Mouse (Mus musculus) testis, adult 2 months (tissue): ENCODE measurements around the gene Pxk. TPM values are rescaled to one million over a fixed set of nuclear protein-coding genes. Genes with fewer than 3 reads are reported as not detected.

Experiments used
- H3K27ac ChIP-seq: fragments of 200-500 bp; 2 replicates; pipeline ENCODE4 v1.5.1; 2012; ENCODE audit warnings: low read depth, low read length; ENCODE audit not compliant: control insufficient read depth, insufficient read depth
- H3K27me3 ChIP-seq: fragments of 200-500 bp; 2 replicates; pipeline ENCODE4 v1.6.1; 2012; ENCODE audit warnings: mild to moderate bottlenecking, low read length, moderate library complexity; ENCODE audit not compliant: control insufficient read depth, insufficient read depth
- H3K36me3 ChIP-seq: fragments of 200-500 bp; 2 replicates; pipeline ENCODE4 v1.6.1; 2012; ENCODE audit warnings: mild to moderate bottlenecking, low read length; ENCODE audit not compliant: control insufficient read depth, insufficient read depth
- H3K4me1 ChIP-seq: fragments of 200-500 bp; 2 replicates; pipeline ENCODE4 v1.6.1; 2012; ENCODE audit warnings: low read length; ENCODE audit not compliant: control insufficient read depth, insufficient read depth
- H3K4me3 ChIP-seq: fragments of 200-500 bp; 2 replicates; pipeline ENCODE4 v1.5.1; 2012; ENCODE audit warnings: low read depth, mild to moderate bottlenecking, low read length, moderate library complexity, mixed read lengths; ENCODE audit not compliant: control insufficient read depth
- CTCF ChIP-seq: fragments of 200-500 bp; IDR thresholded peaks from 2 replicates; pipeline ENCODE4 v1.5.1; 2012; ENCODE audit warnings: low read depth, mild to moderate bottlenecking, inconsistent platforms, low read length, moderate library complexity; ENCODE audit not compliant: control insufficient read depth, insufficient read depth, insufficient replicate concordance
- POLR2A ChIP-seq: fragments of 200-500 bp; IDR thresholded peaks from 2 replicates; pipeline ENCODE4 v1.6.1; 2012; ENCODE audit warnings: low read depth, mild to moderate bottlenecking, inconsistent platforms, low read length, moderate library complexity; ENCODE audit not compliant: control insufficient read depth
- polyA plus RNA-seq: library from polyadenylated mRNA; depleted of rRNA; stranded (reverse); fragments of >200 nt; gene quantifications from 2 replicates; pipeline ENCODE4 v1.2.3, GENCODE M21; 2012

The Pxk gene
- polyA plus RNA-seq, 1 experiment: 44.0 TPM

DNA sequence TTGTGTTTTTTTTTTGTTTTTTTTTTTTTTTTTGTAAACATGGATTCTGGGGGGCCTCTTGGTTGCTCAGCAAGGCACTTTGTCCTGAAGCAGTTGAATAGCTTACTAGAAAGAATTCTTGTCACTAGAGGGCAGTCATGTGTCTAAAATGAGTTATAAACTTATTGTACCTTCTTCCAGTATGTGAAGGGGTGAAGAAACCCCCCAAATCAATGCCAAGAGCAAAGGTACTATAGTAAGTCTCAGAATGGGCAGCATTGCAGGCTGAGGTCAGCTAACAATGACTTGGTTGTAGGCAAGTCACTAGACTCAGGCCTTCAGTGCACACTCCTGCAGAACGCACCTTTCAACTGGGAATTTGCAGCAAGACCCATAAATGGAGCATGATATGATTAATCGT, 5.4 kb upstream of the Pxk start:
- TF ChIP-seq POLR2A (no peak), CTCF (no peak)
- no peak overlapping the region for H3K4me3 ChIP-seq
- H3K36me3 ChIP-seq: no peaks in the 10 kb centered on the region
- H3K27ac ChIP-seq: no peak overlapping the region
- no peaks in the 10 kb centered on the region for H3K27me3 ChIP-seq
- no peaks in the 10 kb centered on the region; the same call in 1 of the 2 replicates for H3K4me1 ChIP-seq

DNA sequence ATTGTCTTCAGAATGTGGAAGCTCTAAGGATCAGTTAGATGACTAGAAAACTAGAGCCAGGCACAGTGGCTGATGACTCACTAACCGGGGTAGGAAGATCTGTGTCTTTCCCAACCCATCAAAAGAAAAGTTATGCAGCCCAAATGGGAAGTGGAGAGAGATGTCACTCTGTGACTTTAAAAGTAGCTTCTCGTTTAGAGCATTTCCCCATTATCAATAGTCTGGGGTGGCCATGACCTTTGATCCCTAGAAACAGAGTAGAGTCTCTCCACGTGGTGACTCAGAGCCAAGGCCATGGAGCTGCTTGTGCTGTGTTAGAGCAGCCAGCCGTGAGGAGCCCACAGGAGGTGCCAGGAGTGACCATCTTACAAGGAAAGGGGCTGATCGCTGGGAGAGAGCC, 4.6 kb upstream of the Pxk start:
- H3K27ac ChIP-seq: no peak overlapping the region
- H3K36me3 ChIP-seq: no peaks in the 10 kb centered on the region
- no peak overlapping the region for H3K4me3 ChIP-seq
- peaks cover 2% of the 10 kb centered on the region for H3K4me1 ChIP-seq
- H3K27me3 ChIP-seq: no peaks in the 10 kb centered on the region
- TF ChIP-seq CTCF: no peak

DNA sequence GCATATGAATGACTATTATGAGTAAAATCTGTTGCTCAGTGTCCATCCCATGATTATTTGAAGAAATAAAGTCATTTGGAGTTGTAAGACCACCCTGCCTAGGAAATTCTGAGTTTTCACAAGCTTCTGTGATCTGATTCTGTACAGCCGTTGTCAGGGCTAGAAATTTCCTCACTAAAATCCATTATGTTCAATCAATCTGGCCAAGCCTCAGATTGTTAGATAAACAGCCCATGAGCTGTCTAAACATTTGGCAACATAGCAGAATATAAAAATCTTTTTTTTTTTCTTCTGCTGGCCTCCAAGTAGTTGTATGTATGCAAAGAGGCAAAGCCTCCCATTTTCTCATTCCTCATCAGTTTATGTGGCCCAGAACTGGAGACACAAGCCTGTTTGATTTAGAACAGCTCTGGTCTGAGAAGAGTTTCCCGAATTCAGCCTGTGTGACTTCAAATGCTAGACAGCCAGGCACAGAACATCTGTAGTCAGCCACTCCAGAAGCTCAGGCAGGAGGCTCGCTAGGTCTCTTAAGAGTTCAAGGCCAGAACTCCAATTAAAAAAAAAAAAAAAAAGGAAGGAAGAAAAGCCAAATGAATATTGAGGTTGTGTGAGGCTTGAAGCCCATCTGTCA, 3.0 kb upstream of the Pxk start:
- TF ChIP-seq POLR2A (no peak), CTCF (no peak)
- H3K4me3 ChIP-seq: no peak overlapping the region
- peak overlapping the region; percentile 84; the same call in 1 of the 2 replicates for H3K27ac ChIP-seq
- no peaks in the 10 kb centered on the region for H3K27me3 ChIP-seq
- H3K4me1 ChIP-seq: peaks cover 2% of the 10 kb centered on the region
- H3K36me3 ChIP-seq: no peaks in the 10 kb centered on the region

DNA sequence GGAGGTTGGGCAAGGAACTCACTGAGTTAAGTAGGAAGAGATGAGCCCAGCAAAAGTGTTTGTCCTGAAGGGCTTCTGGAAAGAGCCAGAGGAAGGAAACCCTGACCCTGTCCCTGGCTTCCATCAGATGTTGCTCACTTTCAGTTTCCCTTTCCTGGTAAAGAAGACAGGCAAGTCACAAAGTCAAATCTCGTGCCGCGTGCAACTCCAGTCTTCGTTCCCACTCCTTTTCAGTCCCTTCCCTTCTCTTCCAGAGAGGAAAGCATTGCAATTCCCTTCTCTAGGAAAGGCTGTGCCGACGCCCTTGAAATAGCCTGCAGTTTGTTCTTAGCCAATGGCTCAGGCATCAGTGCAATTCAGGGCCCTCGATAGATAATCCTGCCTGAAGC, 2.5 kb upstream of the Pxk start:
- no peak for TF ChIP-seq POLR2A
- TF ChIP-seq CTCF: no peak
- Histone ChIP-seq H3K27ac (peak overlapping the region; percentile 84), H3K4me3 (no peak overlapping the region), H3K4me1 (peaks cover 2% of the 10 kb centered on the region), H3K27me3 (no peaks in the 10 kb centered on the region), H3K36me3 (no peaks in the 10 kb centered on the region)

DNA sequence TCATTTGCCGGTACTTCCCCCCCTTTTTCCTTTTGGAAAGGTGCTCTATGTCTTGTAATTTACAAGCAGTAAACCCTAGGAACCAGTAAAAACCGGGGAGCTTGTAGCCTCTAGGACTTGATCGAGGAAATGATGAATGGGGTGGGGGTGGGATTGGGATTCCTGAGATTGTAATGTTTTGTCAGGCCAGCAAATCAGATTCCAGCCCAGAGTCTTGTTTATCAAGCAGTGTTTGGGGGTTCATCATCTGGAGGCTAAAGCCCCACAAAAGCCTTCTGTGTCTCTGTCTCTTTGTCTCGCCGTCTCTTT, 630 bp downstream of the Pxk start:
- Histone ChIP-seq H3K36me3 (no peaks in the 10 kb centered on the region), H3K27me3 (no peaks in the 10 kb centered on the region), H3K4me1 (peaks cover 2% of the 10 kb centered on the region), H3K4me3 (peak overlapping the region; percentile 89), H3K27ac (no peak overlapping the region; the same call in 1 of the 2 replicates)
- TF ChIP-seq CTCF (no peak), POLR2A (no peak)

DNA sequence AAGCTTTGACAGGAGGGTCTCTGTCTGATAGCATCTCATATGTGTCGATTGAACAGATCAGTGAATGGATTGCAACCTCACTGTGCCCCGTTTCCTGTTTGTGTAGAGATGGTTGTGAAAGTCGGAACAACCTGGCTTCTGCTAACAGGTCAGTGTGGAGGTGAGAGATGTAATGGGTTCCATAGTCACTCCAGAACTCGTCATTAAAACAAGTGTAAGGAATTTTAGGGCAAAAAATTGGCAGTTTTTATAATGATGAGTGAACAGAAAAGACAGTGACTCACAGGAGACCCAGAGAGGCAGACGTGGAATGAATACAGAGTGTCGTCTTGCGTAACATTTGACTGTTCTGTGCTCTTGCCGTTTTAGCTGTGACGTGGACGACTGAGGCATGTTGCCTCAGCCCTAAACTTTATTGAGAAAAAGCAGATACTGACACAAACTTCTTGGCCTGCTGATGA, 1.6 kb downstream of the Pxk start:
- Histone ChIP-seq H3K27ac (no peak overlapping the region), H3K4me3 (no peak overlapping the region; the same call in 1 of the 2 replicates), H3K4me1 (peaks cover 2% of the 10 kb centered on the region), H3K36me3 (no peaks in the 10 kb centered on the region), H3K27me3 (no peaks in the 10 kb centered on the region)
- no peak for TF ChIP-seq POLR2A
- no peak for TF ChIP-seq CTCF

DNA sequence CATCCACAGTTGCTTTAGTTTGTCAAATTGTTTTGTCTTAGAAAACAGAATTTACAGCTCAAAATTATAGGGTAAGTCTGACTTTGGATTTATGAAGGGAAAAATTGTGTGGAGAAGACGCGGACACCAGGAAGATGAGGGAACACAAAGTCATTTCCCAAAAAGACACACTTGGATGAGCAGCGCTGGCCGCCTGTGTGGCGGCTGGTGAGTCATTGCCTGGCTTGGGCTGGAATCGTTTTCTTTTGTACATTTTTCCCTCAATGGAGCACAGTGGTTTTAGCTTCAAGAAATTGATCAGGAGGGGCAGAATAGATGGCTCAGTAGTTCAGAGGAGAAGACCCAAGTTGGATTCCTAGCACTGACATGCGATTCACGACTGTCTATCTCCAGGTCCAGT, 3.9 kb downstream of the Pxk start:
- no peaks in the 10 kb centered on the region for H3K36me3 ChIP-seq
- H3K4me1 ChIP-seq: peaks cover 2% of the 10 kb centered on the region; the same call in 1 of the 2 replicates
- no peak overlapping the region for H3K27ac ChIP-seq
- no peak overlapping the region for H3K4me3 ChIP-seq
- TF ChIP-seq POLR2A: no peak
- TF ChIP-seq CTCF: no peak
- H3K27me3 ChIP-seq: no peaks in the 10 kb centered on the region

DNA sequence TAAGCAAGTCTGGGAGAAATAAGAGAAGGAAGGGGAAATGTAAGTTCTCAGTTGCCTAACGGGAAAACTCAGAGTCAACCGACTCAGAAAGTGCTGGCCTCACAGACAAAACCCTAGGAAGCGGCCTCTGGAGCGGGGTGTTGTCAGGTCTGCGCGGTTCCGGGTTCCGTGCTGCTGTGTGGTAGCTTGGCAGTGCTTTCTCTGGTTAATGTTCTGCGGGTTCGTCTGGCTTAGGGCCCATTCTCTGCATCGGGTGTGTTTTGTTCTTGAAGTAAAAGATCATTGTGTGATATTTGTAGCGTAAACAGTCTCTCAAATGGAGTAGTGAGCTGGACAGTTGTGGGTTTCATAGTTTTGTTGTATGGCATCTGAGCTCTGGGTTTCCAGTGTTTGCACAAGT, 4.7 kb downstream of the Pxk start:
- Histone ChIP-seq H3K27me3 (no peaks in the 10 kb centered on the region), H3K36me3 (no peaks in the 10 kb centered on the region), H3K4me1 (peaks cover 2% of the 10 kb centered on the region; the same call in 1 of the 2 replicates), H3K4me3 (no peak overlapping the region), H3K27ac (no peak overlapping the region; the same call in 1 of the 2 replicates)
- TF ChIP-seq POLR2A (no peak), CTCF (no peak)
